Mouse (Mus musculus): ENCODE measurements around the gene Pdzd4.

The Pdzd4 gene

GRCm38 (mm10) chrX:73785666-73786065 lies 39.1 kb downstream of the Pdzd4 start:
- DNase-seq, result no peak

- DNase-seq, result no peak
Observed at GRCm38 (mm10) chrX:73782227-73782626, 42.5 kb downstream of the Pdzd4 start.

- DNase-seq, result no peak
Observed at GRCm38 (mm10) chrX:73774802-73775483, 49.8 kb downstream of the Pdzd4 start.

- DNase-seq, result no peak
Observed at GRCm38 (mm10) chrX:73774168-73774760, 50.5 kb downstream of the Pdzd4 start, which contains the start of gene Srpk3. TSS of gene Srpk3 (plus strand) at chrX:73774405.

- no peak for DNase-seq
Observed at GRCm38 (mm10) chrX:73767267-73767666, 57.5 kb downstream of the Pdzd4 start.

GRCm38 (mm10) chrX:73765311-73765710 lies 59.5 kb downstream of the Pdzd4 start:
- no peak for DNase-seq

GRCm38 (mm10) chrX:73758611-73759290 lies 66.0 kb downstream of the Pdzd4 start:
- peak; percentile 69 for DNase-seq

- no peak for DNase-seq
Observed at GRCm38 (mm10) chrX:73756334-73757140, 68.2 kb downstream of the Pdzd4 start, which contains the start of gene Plxnb3. TSS of gene Plxnb3 (plus strand) at chrX:73757090.

- no peak for DNase-seq
Observed at GRCm38 (mm10) chrX:73748977-73749376, 75.8 kb downstream of the Pdzd4 start.

- no peak for DNase-seq
Observed at GRCm38 (mm10) chrX:73744774-73745481, 79.8 kb downstream of the Pdzd4 start.
